Mouse (Mus musculus) olfactory bulb, adult 2 months (tissue): ENCODE results near the gene Lhfp. TPM values are rescaled to one million over a fixed set of nuclear protein-coding genes. Genes with fewer than 3 reads are reported as not detected.
A peak's percentile ranks its signal among the peaks of the same experiment; 100 is the strongest.

Source experiments
- H3K27ac ChIP-seq: fragments of 200-500 bp; 2 replicates; pipeline ENCODE4 v1.5.1; 2012; ENCODE audit warnings: low read depth, low read length; ENCODE audit not compliant: insufficient read depth
- H3K4me1 ChIP-seq: fragments of 200-500 bp; 2 replicates; pipeline ENCODE4 v1.6.1; 2012; ENCODE audit warnings: low read length; ENCODE audit not compliant: control insufficient read depth, insufficient read depth
- H3K4me3 ChIP-seq: fragments of 200-500 bp; 2 replicates; pipeline ENCODE4 v1.5.1; 2012; ENCODE audit warnings: mild to moderate bottlenecking, low read depth, low read length, moderate library complexity; ENCODE audit not compliant: insufficient read depth
- CTCF ChIP-seq: fragments of 200-500 bp; IDR thresholded peaks from 2 replicates; pipeline ENCODE4 v1.5.1; 2012; ENCODE audit warnings: low read depth, mild to moderate bottlenecking, low read length, moderate library complexity; ENCODE audit not compliant: insufficient read depth
- POLR2A ChIP-seq: fragments of 200-500 bp; IDR thresholded peaks from 2 replicates; pipeline ENCODE4 v1.6.1; 2012; ENCODE audit warnings: mild to moderate bottlenecking, low read depth, low read length, moderate library complexity; ENCODE audit not compliant: insufficient read depth
- WGBS: fragments of 180-500 bp; shearing (Covaris S2); methylation state at CpG from one replicate; pipeline ENCODE4 v1.1.7; 2018; 5-methylcytosine and 5-hydroxymethylcytosine counted together
- polyA plus RNA-seq: library from polyadenylated mRNA; stranded (reverse); fragments of >200 nt; gene quantifications from 2 replicates; pipeline ENCODE4 v1.2.4, GENCODE M21; 2012; ENCODE audit warnings: low replicate concordance; ENCODE audit not compliant: missing spikeins, insufficient read depth, insufficient read length

Lhfp gene
- polyA plus RNA-seq: not detected in 2 replicates

- no peak within 1 kb of the TSS for H3K27ac ChIP-seq
- peaks cover 11% of the 10 kb centered on the region for H3K4me1 ChIP-seq
- under 1% methylated on average over 58 of the region's 58 CpGs for WGBS
- TF ChIP-seq POLR2A (peak; percentile 10; the same call in 1 of the 2 replicates), CTCF (no peak)
- H3K4me3 ChIP-seq: peak within 1 kb of the TSS; percentile 52
These were observed at the start of gene Lhfp for GRCm38 (mm10) chr3:53041411-53042239. TSS of gene Lhfp (plus strand) at chr3:53041528.

GRCm38 (mm10) chr3:52993296-52993695 lies 48.0 kb upstream of the Lhfp start:
- H3K4me3 ChIP-seq: no peak overlapping the region
- H3K27ac ChIP-seq: no peak overlapping the region
- peaks cover 7% of the 10 kb centered on the region for H3K4me1 ChIP-seq
- WGBS: 91% methylated on average over 10 of the region's 10 CpGs
- TF ChIP-seq POLR2A: no peak

- no peak for TF ChIP-seq CTCF
- no peak for TF ChIP-seq POLR2A
- no peak overlapping the region for H3K27ac ChIP-seq
- no peak overlapping the region for H3K4me3 ChIP-seq
- peaks cover 7% of the 10 kb centered on the region for H3K4me1 ChIP-seq
- WGBS: 79% methylated on average over 5 of the region's 5 CpGs
These were observed 46.7 kb upstream of the Lhfp start for GRCm38 (mm10) chr3:52994666-52995065.

GRCm38 (mm10) chr3:52996635-52997034 lies 44.7 kb upstream of the Lhfp start:
- TF ChIP-seq CTCF (no peak), POLR2A (no peak)
- H3K4me3 ChIP-seq: no peak overlapping the region
- 83% methylated on average over 5 of the region's 5 CpGs for WGBS
- H3K27ac ChIP-seq: no peak overlapping the region
- H3K4me1 ChIP-seq: no peaks in the 10 kb centered on the region

GRCm38 (mm10) chr3:52997381-52997780 lies 43.9 kb upstream of the Lhfp start:
- WGBS: 89% methylated on average over 1 of the region's 1 CpGs
- TF ChIP-seq POLR2A (no peak), CTCF (no peak)
- Histone ChIP-seq H3K4me1 (no peaks in the 10 kb centered on the region), H3K4me3 (no peak overlapping the region), H3K27ac (no peak overlapping the region)

- Histone ChIP-seq H3K4me3 (no peak overlapping the region), H3K27ac (no peak overlapping the region), H3K4me1 (no peaks in the 10 kb centered on the region)
- no peak for TF ChIP-seq POLR2A
- no peak for TF ChIP-seq CTCF
- WGBS: 83% methylated on average over 15 of the region's 15 CpGs
These were observed 42.1 kb upstream of the Lhfp start for GRCm38 (mm10) chr3:52999016-52999744.

GRCm38 (mm10) chr3:52999996-53000395 lies 41.3 kb upstream of the Lhfp start:
- Histone ChIP-seq H3K27ac (no peak overlapping the region), H3K4me3 (no peak overlapping the region), H3K4me1 (no peaks in the 10 kb centered on the region)
- TF ChIP-seq POLR2A (no peak), CTCF (no peak)
- WGBS: 81% methylated on average over 3 of the region's 3 CpGs

GRCm38 (mm10) chr3:53002076-53002475 lies 39.3 kb upstream of the Lhfp start:
- 76% methylated on average over 6 of the region's 6 CpGs for WGBS
- TF ChIP-seq POLR2A (no peak), CTCF (no peak)
- Histone ChIP-seq H3K4me1 (no peaks in the 10 kb centered on the region), H3K27ac (no peak overlapping the region), H3K4me3 (no peak overlapping the region)

GRCm38 (mm10) chr3:53004406-53005114 lies 36.8 kb upstream of the Lhfp start:
- H3K4me1 ChIP-seq: no peaks in the 10 kb centered on the region
- no peak overlapping the region for H3K27ac ChIP-seq
- TF ChIP-seq CTCF (no peak), POLR2A (no peak)
- WGBS: 54% methylated on average over 2 of the region's 2 CpGs
- H3K4me3 ChIP-seq: no peak overlapping the region
